Mouse (Mus musculus) layer of hippocampus, adult 6 months (tissue): Measurements from ENCODE around the gene Bcas1. TPM values are rescaled to one million over a fixed set of nuclear protein-coding genes. Genes with fewer than 3 reads are reported as not detected.

Experiments used
- long read RNA-seq, 2 experiments: library from polyadenylated mRNA; unstranded; transcript quantifications; one replicate each; pipeline ENCODE4 v2.0.0; 2019 to 2020
- polyA plus RNA-seq: library from polyadenylated mRNA; unstranded; fragments of <200 nt; fragmentation: Nextera tagmentation; gene quantifications from 2 replicates; pipeline ENCODE4 v1.2.3, GENCODE M21; 2021

Bcas1 gene
- polyA plus RNA-seq = 70.9 and 76.3 TPM in 2 replicates
- long read RNA-seq, experiment 1, transcript Bcas1-208 (7 exons, 2,222 nt) = major isoform, 112 of 250 reads
- long read RNA-seq, experiment 1, partial matches to known transcripts = 47 of 250 reads
- long read RNA-seq, experiment 1, other reads (novel, unspliced or antisense) = 91 of 250 reads
- long read RNA-seq, experiment 2, transcript Bcas1-208 (7 exons, 2,222 nt) = major isoform, 555 of 1,033 reads
- long read RNA-seq, experiment 2, partial matches to known transcripts = 100 of 1,033 reads
- long read RNA-seq, experiment 2, other reads (novel, unspliced or antisense) = 378 of 1,033 reads

DNA sequence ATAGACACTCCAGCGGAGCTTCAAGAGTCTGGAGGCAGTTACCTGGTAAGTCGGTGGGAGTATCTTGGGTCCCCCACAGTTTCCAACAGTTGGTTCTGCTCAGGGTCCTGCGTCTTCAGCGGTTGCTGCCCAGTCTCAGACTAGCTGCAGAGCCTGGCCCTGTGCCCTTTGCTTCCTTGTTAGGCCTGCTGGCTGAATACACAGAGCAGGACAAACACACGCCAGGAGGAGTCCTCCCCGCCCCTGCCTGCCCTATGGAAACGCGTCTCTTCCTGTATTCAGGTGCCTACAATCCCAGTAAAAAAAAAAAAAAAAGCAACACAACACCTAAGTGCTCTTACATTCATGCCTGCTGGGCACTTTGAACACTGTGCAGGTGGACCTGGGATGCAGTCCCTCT lies at the start of gene Bcas1:
Gene Bcas1, minus strand, starts transcription at position 142 of the 400 bp plus-strand sequence.

Other genes with a start within 250 kb of the Bcas1 start
- 76.2 and 79.0 TPM in 2 replicates for gene Pfdn4, start 68.6 kb upstream of the Bcas1 start, polyA plus RNA-seq
- not detected in 2 replicates for gene Cyp24a1, start 69.3 kb upstream of the Bcas1 start, polyA plus RNA-seq
- gene 4930470P17Rik, start 174.2 kb upstream of the Bcas1 start, polyA plus RNA-seq = 0.10 TPM in 1 of 2 replicates, not detected in the other